Mouse (Mus musculus): ENCODE measurements around the gene Ptprcap. TPM values are rescaled to one million over a fixed set of nuclear protein-coding genes. Genes with fewer than 3 reads are reported as not detected.

The Ptprcap gene
- 375 TPM for polyA plus RNA-seq (2017; shearing (Covaris generic))

GRCm38 (mm10) chr19:4153232-4153654 lies at the start of gene Ptprcap:
Ptprcap (plus strand) TSS chr19:4153604.

DNA sequence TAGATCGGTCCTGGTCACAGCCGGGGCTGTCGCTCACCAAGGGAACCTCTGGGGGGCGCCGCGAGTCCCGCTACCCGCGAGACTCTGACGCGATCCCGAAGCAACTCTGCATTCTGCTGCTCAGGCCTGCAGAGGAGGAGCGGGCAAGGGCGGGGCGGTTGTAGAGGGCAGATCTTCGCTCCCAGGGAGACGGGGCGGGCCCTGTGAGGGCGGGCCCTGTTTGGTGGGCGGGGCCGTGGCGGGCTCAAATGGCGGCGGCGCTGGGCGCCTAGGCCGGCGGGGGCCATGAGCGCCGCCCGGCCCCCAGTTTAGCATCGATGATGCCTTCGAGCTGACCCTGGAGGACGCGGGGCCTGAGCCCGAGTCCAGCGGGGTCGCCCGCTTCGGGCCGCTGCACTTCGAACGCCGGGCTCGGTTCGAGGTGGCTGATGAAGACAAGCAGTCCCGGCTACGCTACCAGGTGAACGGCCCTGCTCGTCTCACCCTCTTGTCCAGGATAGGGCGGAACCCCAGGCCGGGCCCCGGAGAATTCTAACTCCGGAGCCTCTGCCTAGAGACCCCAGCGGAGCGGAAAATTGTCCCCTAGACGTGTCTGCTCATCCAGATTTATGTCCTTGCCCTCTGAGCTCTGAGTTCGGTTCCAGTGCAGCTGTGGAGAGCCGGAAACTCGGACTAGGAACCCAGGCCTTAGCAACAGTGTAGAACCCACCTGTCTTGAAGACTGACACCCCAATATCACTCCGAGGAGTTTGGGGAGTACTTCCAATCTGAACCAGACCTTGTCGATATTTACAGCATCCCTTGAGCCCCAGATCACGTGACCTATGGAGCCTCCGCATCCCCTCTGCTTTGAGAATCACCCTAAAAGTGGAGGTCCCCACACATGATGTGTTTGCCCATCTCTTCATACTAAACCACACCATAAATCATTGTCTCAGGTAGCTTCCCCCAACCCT lies 27.4 kb upstream of the Ptprcap start, which contains the start of gene Aip:
TSS of gene Aip (minus strand) at position 118 of the 956 bp plus-strand sequence.

GRCm38 (mm10) chr19:4139446-4139845 lies 14.0 kb upstream of the Ptprcap start, which contains the start of gene Gpr152:
Gpr152 (plus strand) TSS chr19:4139787.

GRCm38 (mm10) chr19:4143759-4144268 lies 9.6 kb upstream of the Ptprcap start, which contains the start of gene Cabp4:
Cabp4 (minus strand) TSS chr19:4144033.

GRCm38 (mm10) chr19:4148491-4148806 lies 5.0 kb upstream of the Ptprcap start, which contains the start of gene Coro1b:
Coro1b (plus strand) TSS chr19:4148619.

DNA sequence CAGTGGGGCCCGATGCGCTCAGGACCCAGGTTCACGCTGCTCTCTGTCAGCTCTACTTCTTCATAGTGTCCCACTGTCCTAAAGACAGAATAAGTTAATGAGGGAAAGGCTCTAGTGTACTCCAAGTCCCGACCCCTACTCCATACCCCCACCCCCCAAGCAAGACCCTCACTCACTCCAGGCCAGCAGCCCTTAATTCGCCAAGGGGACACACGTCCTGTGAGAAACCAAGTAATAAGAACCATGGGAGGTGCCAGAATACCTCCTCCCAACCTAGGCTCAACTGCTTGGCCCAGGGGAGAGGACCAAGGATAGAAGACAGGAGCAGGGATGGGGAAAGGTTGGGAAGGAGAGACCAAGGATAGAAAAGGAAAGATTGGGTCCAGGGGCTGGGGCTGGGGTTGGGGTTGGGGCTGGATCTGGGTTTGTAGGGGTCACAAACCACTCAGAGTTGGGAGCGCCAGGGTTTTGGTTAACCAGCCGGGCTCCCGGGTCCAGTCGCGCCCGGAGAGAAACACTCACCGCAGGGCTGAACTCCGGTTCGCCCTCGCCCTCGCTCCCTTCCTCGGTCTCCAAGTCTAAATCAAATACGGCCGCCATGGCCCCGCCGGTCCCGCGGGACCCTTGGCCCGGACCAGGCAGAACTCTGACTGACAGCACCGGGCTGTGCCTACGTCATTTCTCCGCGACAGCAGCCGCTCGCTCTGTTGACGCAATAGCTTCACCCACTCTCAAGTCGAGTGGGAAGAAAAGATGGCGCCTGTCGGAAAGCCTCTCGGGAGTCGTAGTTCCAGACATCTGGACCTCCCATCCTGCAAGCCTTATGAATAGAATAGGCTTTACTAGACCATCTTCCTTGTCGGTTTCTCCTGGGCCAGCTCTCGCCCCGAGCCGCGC lies 9.5 kb downstream of the Ptprcap start, which contains the start of gene Rps6kb2:
TSS of gene Rps6kb2 (minus strand) at position 709 of the 897 bp plus-strand sequence.

GRCm38 (mm10) chr19:4175368-4175947 lies 22.1 kb downstream of the Ptprcap start, which contains the start of gene Carns1:
Carns1 (minus strand) TSS chr19:4175479.

DNA sequence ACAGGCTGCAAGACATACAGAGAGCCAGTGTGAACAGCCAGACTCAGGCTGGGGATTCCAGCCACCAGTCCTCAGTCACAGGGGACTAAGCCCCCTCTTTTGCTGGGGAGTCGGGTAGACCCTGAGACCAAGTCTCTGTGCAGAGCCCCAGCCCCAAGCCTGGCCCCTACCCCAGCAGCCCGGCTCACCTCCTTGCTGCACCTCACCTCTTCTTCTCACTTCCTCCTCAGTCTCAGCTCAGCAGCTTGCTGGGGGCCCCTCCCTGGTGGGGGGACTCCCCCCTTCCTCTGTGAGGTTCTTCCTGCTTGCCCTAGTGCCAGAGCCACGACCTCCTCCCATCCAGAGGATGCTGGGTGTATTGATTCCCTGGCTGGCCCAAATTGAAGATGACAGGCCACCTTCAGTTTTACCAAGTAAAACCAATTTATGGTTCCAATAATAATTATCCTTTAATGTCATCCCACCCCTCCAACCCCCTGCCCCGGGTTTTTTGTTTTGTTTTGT lies 37.5 kb downstream of the Ptprcap start, which contains the start of gene Tbc1d10c:
TSS of gene Tbc1d10c (minus strand) at position 454 of the 504 bp plus-strand sequence.

GRCm38 (mm10) chr19:4191528-4192250 lies 38.3 kb downstream of the Ptprcap start, which contains the start of gene Ppp1ca:
Ppp1ca (plus strand) TSS chr19:4192065.

DNA sequence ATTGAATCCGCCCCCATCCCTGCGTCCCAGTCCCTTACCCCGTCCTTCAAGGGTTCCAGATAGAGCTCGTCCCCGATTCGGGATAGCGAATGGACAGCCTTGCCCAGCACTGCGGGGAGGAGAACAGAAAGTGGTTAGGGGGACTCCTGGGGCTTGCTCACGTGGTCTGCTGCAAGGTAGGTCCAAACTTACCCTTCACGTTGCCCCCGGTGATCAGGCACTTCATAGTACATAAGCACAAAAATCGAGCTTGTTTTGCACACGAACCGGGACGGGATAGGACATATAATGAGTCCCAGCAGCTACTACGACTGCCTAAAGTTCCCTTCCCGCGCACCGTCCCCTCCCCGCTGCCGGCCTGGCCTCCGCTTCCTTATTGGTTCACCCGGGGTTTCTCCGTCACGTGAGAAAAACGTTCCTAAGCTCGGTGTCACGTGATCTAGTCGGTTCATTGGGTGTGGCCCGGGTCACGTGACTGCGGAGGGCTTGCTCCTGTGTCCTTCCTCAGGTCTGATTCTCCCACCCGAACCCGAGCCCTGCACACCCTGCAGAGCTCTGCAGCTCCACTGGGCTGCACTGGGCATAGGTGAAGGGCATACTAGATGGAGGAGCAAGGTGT lies 48.0 kb downstream of the Ptprcap start, which contains the start of gene Rad9a:
TSS of gene Rad9a (minus strand) at position 372 of the 619 bp plus-strand sequence.

Other genes starting within 250 kb of the Ptprcap start
- gene Tcirg1, start 246.5 kb upstream of the Ptprcap start, polyA plus RNA-seq (2017; shearing (Covaris generic)), result 66.4 TPM
- 118 TPM for gene Ndufs8, start 240.8 kb upstream of the Ptprcap start, polyA plus RNA-seq (2017; shearing (Covaris generic))
- gene Aldh3b1, start 223.8 kb upstream of the Ptprcap start, polyA plus RNA-seq (2017; shearing (Covaris generic)), result 0.20 TPM
- 37.0 TPM for gene Unc93b1, start 218.4 kb upstream of the Ptprcap start, polyA plus RNA-seq (2017; shearing (Covaris generic))
- 0.29 TPM for gene Aldh3b3, start 195.0 kb upstream of the Ptprcap start, polyA plus RNA-seq (2017; shearing (Covaris generic))
- gene Aldh3b2, start 181.3 kb upstream of the Ptprcap start, polyA plus RNA-seq (2017; shearing (Covaris generic)), result not detected
- not detected for gene Acy3, start 167.0 kb upstream of the Ptprcap start, polyA plus RNA-seq (2017; shearing (Covaris generic))
- not detected for gene Tbx10, start 160.9 kb upstream of the Ptprcap start, polyA plus RNA-seq (2017; shearing (Covaris generic))
- gene Nudt8, start 153.0 kb upstream of the Ptprcap start, polyA plus RNA-seq (2017; shearing (Covaris generic)), result 12.7 TPM
- 0.85 TPM for gene Gm49405, start 153.0 kb upstream of the Ptprcap start, polyA plus RNA-seq (2017; shearing (Covaris generic))
- 2.1 TPM for gene Doc2g, start 150.3 kb upstream of the Ptprcap start, polyA plus RNA-seq (2017; shearing (Covaris generic))
- 109 TPM for gene Ndufv1, start 140.8 kb upstream of the Ptprcap start, polyA plus RNA-seq (2017; shearing (Covaris generic))
- 392 TPM for gene Gstp1, start 115.6 kb upstream of the Ptprcap start, polyA plus RNA-seq (2017; shearing (Covaris generic))
- gene Gstp2, start 107.6 kb upstream of the Ptprcap start, polyA plus RNA-seq (2017; shearing (Covaris generic)), result not detected
- gene Gstp3, start 94.0 kb upstream of the Ptprcap start, polyA plus RNA-seq (2017; shearing (Covaris generic)), result 42.6 TPM
- not detected for gene Cabp2, start 72.0 kb upstream of the Ptprcap start, polyA plus RNA-seq (2017; shearing (Covaris generic))
- 550 TPM for gene Cdk2ap2, start 56.4 kb upstream of the Ptprcap start, polyA plus RNA-seq (2017; shearing (Covaris generic))
- 224 TPM for gene Pitpnm1, start 53.6 kb upstream of the Ptprcap start, polyA plus RNA-seq (2017; shearing (Covaris generic))
- gene Aip, start 27.7 kb upstream of the Ptprcap start, polyA plus RNA-seq (2017; shearing (Covaris generic)), result 157 TPM
- gene Gpr152, start 13.8 kb upstream of the Ptprcap start, polyA plus RNA-seq (2017; shearing (Covaris generic)), result not detected
- not detected for gene Cabp4, start 9.6 kb upstream of the Ptprcap start, polyA plus RNA-seq (2017; shearing (Covaris generic))
- 214 TPM for gene Coro1b, start 5.0 kb upstream of the Ptprcap start, polyA plus RNA-seq (2017; shearing (Covaris generic))
- gene Rps6kb2, start 9.8 kb downstream of the Ptprcap start, polyA plus RNA-seq (2017; shearing (Covaris generic)), result 57.9 TPM
- 13.1 TPM for gene Carns1, start 21.9 kb downstream of the Ptprcap start, polyA plus RNA-seq (2017; shearing (Covaris generic))
- 416 TPM for gene Tbc1d10c, start 37.7 kb downstream of the Ptprcap start, polyA plus RNA-seq (2017; shearing (Covaris generic))
- gene Ppp1ca, start 38.5 kb downstream of the Ptprcap start, polyA plus RNA-seq (2017; shearing (Covaris generic)), result 774 TPM
- gene Rad9a, start 48.1 kb downstream of the Ptprcap start, polyA plus RNA-seq (2017; shearing (Covaris generic)), result 28.5 TPM
- 40.7 TPM for gene Clcf1, start 60.6 kb downstream of the Ptprcap start, polyA plus RNA-seq (2017; shearing (Covaris generic))
- not detected for gene AC109138.7, start 60.8 kb downstream of the Ptprcap start, polyA plus RNA-seq (2017; shearing (Covaris generic))
- gene Pold4, start 78.3 kb downstream of the Ptprcap start, polyA plus RNA-seq (2017; shearing (Covaris generic)), result 59.6 TPM
- 0.32 TPM for gene Ssh3, start 115.6 kb downstream of the Ptprcap start, polyA plus RNA-seq (2017; shearing (Covaris generic))
- gene Ankrd13d, start 129.5 kb downstream of the Ptprcap start, polyA plus RNA-seq (2017; shearing (Covaris generic)), result 7.9 TPM
- gene Grk2, start 152.6 kb downstream of the Ptprcap start, polyA plus RNA-seq (2017; shearing (Covaris generic)), result 205 TPM
- 59.0 TPM for gene Kdm2a, start 244.7 kb downstream of the Ptprcap start, polyA plus RNA-seq (2017; shearing (Covaris generic))